Comparison of ENCODE assay signal across 17 mouse cellular contexts in the genomic region with DNA sequence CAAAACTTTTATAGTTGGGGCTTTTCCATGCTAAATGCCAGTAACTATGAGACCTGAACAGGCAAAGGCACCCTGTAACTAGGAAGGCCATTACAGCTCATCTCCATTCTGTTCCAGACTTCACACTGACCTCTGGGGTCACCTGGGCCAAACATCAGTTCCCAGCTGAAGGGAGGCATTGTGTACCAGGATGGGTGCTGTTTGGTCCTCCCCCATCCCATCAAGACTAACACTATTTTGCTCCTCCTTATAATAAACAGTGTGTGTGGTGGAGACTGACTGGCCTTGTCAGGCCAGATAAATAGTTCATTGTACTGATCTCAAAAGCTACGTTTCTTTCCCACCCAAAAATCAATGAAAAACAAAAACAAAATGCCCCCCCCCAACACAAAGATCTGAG.
DNase-seq lines count a peak whose midpoint lies in the region; ATAC-seq and TF ChIP-seq lines count a peak whose summit lies in the region.
"Had no signal": no experiment of that assay in that cellular context is flagged by ENCODE, and none has a peak within 500 bp of the region (broad histone marks: within the 10 kb centered on the region; RNA-seq: fewer than 3 reads in every experiment).

No protein-coding gene starts in this region.

- ATAC-seq in hindbrain, postnatal 0 days = no peak
- ATAC-seq in midbrain, embryonic 11.5 days (ENCODE audit: low FRiP score) = peak; percentile 50; the same call in 1 of the 2 replicates
- ATAC-seq in midbrain, embryonic 13.5 days = no peak
- ATAC-seq: forebrain, embryonic 14.5 days; inflammation-experienced regulatory T-cells, adult 6 months had no signal

- no peak for TF ChIP-seq CTCF in hindbrain, postnatal 0 days (IDR thresholded peaks at IDR 0.05; ENCODE audit: low read depth)

- no peak overlapping the region for H3K9ac ChIP-seq in hindbrain, postnatal 0 days (replicated peaks; ENCODE audit: low read length)
- no peak overlapping the region for H3K9ac ChIP-seq in midbrain, embryonic 11.5 days (ENCODE audit: low read length)
- H3K9ac ChIP-seq in midbrain, embryonic 13.5 days (replicated peaks) = no peak overlapping the region
- H3K9ac ChIP-seq: heart, embryonic 12.5 days; hindbrain, embryonic 12.5 days had no signal

- H3K36me3 ChIP-seq in hindbrain, embryonic 10.5 days = no peaks in the 10 kb centered on the region
- no peaks in the 10 kb centered on the region for H3K36me3 ChIP-seq in hindbrain, postnatal 0 days (ENCODE audit: insufficient read depth, low read length)
- H3K36me3 ChIP-seq in midbrain, embryonic 11.5 days (ENCODE audit: control insufficient read depth, insufficient read depth, low read length) = no peaks in the 10 kb centered on the region
- H3K36me3 ChIP-seq in midbrain, embryonic 13.5 days = no peaks in the 10 kb centered on the region
- H3K36me3 ChIP-seq: embryonic facial prominence, embryonic 10.5 days; heart, embryonic 12.5 days; hindbrain, embryonic 12.5 days had no signal

- H3K27me3 ChIP-seq in hindbrain, embryonic 10.5 days (ENCODE audit: insufficient read depth, poor library complexity, severe bottlenecking) = peaks cover 47% of the 10 kb centered on the region
- no peaks in the 10 kb centered on the region for H3K27me3 ChIP-seq in hindbrain, postnatal 0 days (ENCODE audit: insufficient read depth, low read length)
- peaks cover 1% of the 10 kb centered on the region; the same call in 1 of the 2 replicates for H3K27me3 ChIP-seq in midbrain, embryonic 11.5 days (ENCODE audit: control insufficient read depth, insufficient read depth, low read length)
- H3K27me3 ChIP-seq in midbrain, embryonic 13.5 days = peaks cover 27% of the 10 kb centered on the region; the same call in 1 of the 2 replicates
- H3K27me3 ChIP-seq: heart, embryonic 12.5 days had no signal

- H3K4me2 ChIP-seq in hindbrain, postnatal 0 days (ENCODE audit: low read depth, low read length) = no peak overlapping the region
- H3K4me2 ChIP-seq in midbrain, embryonic 11.5 days = no peak overlapping the region
- H3K4me2 ChIP-seq in midbrain, embryonic 13.5 days (replicated peaks) = no peak overlapping the region
- H3K4me2 ChIP-seq: heart, embryonic 12.5 days; hindbrain, embryonic 12.5 days had no signal

- DNase-seq in hindbrain, embryonic 10.5 days (ENCODE audit: low spot score) = peak; percentile 28
- DNase-seq in hindbrain, postnatal 0 days (ENCODE audit: low spot score) = no peak
- DNase-seq in midbrain, embryonic 11.5 days (ENCODE audit: low spot score, missing footprints) = no peak
- DNase-seq in brain, adult 2 months (ENCODE audit: low read depth, low spot score) = peak; percentile 65
- peak; percentile 18 for DNase-seq in mesoderm, embryonic 11.5 days (ENCODE audit: low read depth, low spot score)
- no peak for DNase-seq in cerebellum, postnatal 14 days
- DNase-seq: adrenal gland, postnatal 10 days; cerebellum, adult 11-12 months; cerebellum, adult 9-11 months; gastrocnemius, adult 2 months; gastrocnemius, postnatal 25 days had no signal

- 46% methylated on average over 1 of the region's 1 CpGs for WGBS in hindbrain, embryonic 10.5 days
- 54% methylated on average over 1 of the region's 1 CpGs for WGBS in hindbrain, postnatal 0 days
- WGBS in midbrain, embryonic 11.5 days = 46% methylated on average over 1 of the region's 1 CpGs
- WGBS in midbrain, embryonic 13.5 days = 42% methylated on average over 1 of the region's 1 CpGs

- peaks cover 9% of the 10 kb centered on the region; the same call in 1 of the 2 replicates for H3K4me1 ChIP-seq in hindbrain, embryonic 10.5 days (replicated peaks)
- H3K4me1 ChIP-seq in hindbrain, postnatal 0 days (ENCODE audit: insufficient read depth, low read length) = no peaks in the 10 kb centered on the region
- H3K4me1 ChIP-seq in midbrain, embryonic 11.5 days (ENCODE audit: control insufficient read depth, insufficient read depth, low read length) = no peaks in the 10 kb centered on the region
- H3K4me1 ChIP-seq in midbrain, embryonic 13.5 days (replicated peaks) = no peaks in the 10 kb centered on the region
- H3K4me1 ChIP-seq: heart, embryonic 12.5 days; hindbrain, embryonic 12.5 days had no signal

- no peak overlapping the region for H3K4me3 ChIP-seq in hindbrain, embryonic 10.5 days
- H3K4me3 ChIP-seq in hindbrain, postnatal 0 days (ENCODE audit: low read length) = no peak overlapping the region
- no peak overlapping the region for H3K4me3 ChIP-seq in midbrain, embryonic 11.5 days (ENCODE audit: low read depth, low read length)
- H3K4me3 ChIP-seq in midbrain, embryonic 13.5 days (replicated peaks) = no peak overlapping the region
- H3K4me3 ChIP-seq: embryonic facial prominence, embryonic 10.5 days; gastrocnemius, adult 2 months; heart, embryonic 12.5 days; hindbrain, embryonic 12.5 days had no signal

- no peaks in the 10 kb centered on the region for H3K9me3 ChIP-seq in hindbrain, embryonic 10.5 days
- H3K9me3 ChIP-seq in hindbrain, postnatal 0 days (ENCODE audit: low read length) = no peaks in the 10 kb centered on the region
- H3K9me3 ChIP-seq in midbrain, embryonic 11.5 days (ENCODE audit: control insufficient read depth, low read length) = no peaks in the 10 kb centered on the region
- H3K9me3 ChIP-seq in midbrain, embryonic 13.5 days = no peaks in the 10 kb centered on the region
- H3K9me3 ChIP-seq: embryonic facial prominence, embryonic 10.5 days; heart, embryonic 12.5 days; hindbrain, embryonic 12.5 days had no signal

- H3K27ac ChIP-seq in hindbrain, embryonic 10.5 days = no peak overlapping the region
- H3K27ac ChIP-seq in hindbrain, postnatal 0 days = no peak overlapping the region
- no peak overlapping the region for H3K27ac ChIP-seq in midbrain, embryonic 11.5 days (ENCODE audit: low read depth, low read length)
- no peak overlapping the region for H3K27ac ChIP-seq in midbrain, embryonic 13.5 days
- H3K27ac ChIP-seq: embryonic facial prominence, embryonic 10.5 days; gastrocnemius, adult 2 months had no signal

Comparison
In these comparisons a context has a peak if more than half of its experiments do, and no peak if none do; other contexts are left out.
1. DNase-seq: peak in hindbrain, embryonic 10.5 days (single experiment), brain, adult 2 months (single experiment) and mesoderm, embryonic 11.5 days (single experiment); none in hindbrain, postnatal 0 days (single experiment), midbrain, embryonic 11.5 days (single experiment) and cerebellum, postnatal 14 days (0 of 2).